Comparison of ENCODE assay signal across 27 mouse cellular contexts in genomic region chr13:69751510-69751909, GRCm38 (mm10). TPM values are rescaled to one million over a fixed set of nuclear protein-coding genes. Genes with fewer than 3 reads are reported as not detected.
A peak's percentile ranks its signal among the peaks of the same experiment; 100 is the strongest.
DNase-seq lines count a peak whose midpoint lies in the region; ATAC-seq and TF ChIP-seq lines count a peak whose summit lies in the region.
"Had no signal": no experiment of that assay in that cellular context is flagged by ENCODE, and none has a peak within 500 bp of the region (broad histone marks: within the 10 kb centered on the region; RNA-seq: fewer than 3 reads in every experiment).

No protein-coding gene starts in this region.

- intact Hi-C loops in left cerebral cortex, adult 2 months (cut with DNase I), result no loop called here
- intact Hi-C loops in left cerebral cortex, postnatal 36 days (cut with DNase I), result no loop called here

- H3K36me3 ChIP-seq in heart, embryonic 12.5 days, result no peaks in the 10 kb centered on the region
- H3K36me3 ChIP-seq: embryonic facial prominence, embryonic 12.5 days; embryonic facial prominence, embryonic 15.5 days; heart, embryonic 15.5 days; hindbrain, embryonic 12.5 days; hindbrain, embryonic 15.5 days had no signal

- 0 out of 2 replicates have a peak overlapping the region, but pooled peaks have one; percentile 2 for H3K4me2 ChIP-seq in heart, embryonic 12.5 days
- H3K4me2 ChIP-seq: embryonic facial prominence, embryonic 12.5 days; embryonic facial prominence, embryonic 15.5 days; heart, embryonic 15.5 days; hindbrain, embryonic 12.5 days; hindbrain, embryonic 15.5 days had no signal

- H3K4me1 ChIP-seq in heart, embryonic 12.5 days (replicated peaks), result peaks cover 6% of the 10 kb centered on the region; the same call in 1 of the 2 replicates
- H3K4me1 ChIP-seq: embryonic facial prominence, embryonic 12.5 days; embryonic facial prominence, embryonic 15.5 days; heart, embryonic 15.5 days; hindbrain, embryonic 12.5 days; hindbrain, embryonic 15.5 days had no signal

- ATAC-seq in frontal cortex, adult (ENCODE audit: low TSS enrichment), result peak; percentile 96
- no peak for ATAC-seq in heart, embryonic 12.5 days (ENCODE audit: insufficient number of reproducible peaks, low FRiP score)
- ATAC-seq: activated CD4-positive, CD25-positive, alpha-beta regulatory T cell, adult 4 months; forebrain, embryonic 14.5 days; forebrain, postnatal 0 days; intestine, postnatal 0 days had no signal

- H3K27me3 ChIP-seq in heart, embryonic 12.5 days (replicated peaks), result 0 out of 2 replicates have a peak, but pooled peaks cover 3% of the 10 kb centered on the region
- H3K27me3 ChIP-seq: embryonic facial prominence, embryonic 12.5 days; embryonic facial prominence, embryonic 15.5 days; heart, embryonic 15.5 days; hindbrain, embryonic 15.5 days had no signal

- no peaks in the 10 kb centered on the region for H3K9me3 ChIP-seq in heart, embryonic 12.5 days (replicated peaks)
- H3K9me3 ChIP-seq: embryonic facial prominence, embryonic 12.5 days; embryonic facial prominence, embryonic 15.5 days; heart, embryonic 15.5 days; hindbrain, embryonic 12.5 days; hindbrain, embryonic 15.5 days had no signal

- no peak overlapping the region for H3K4me3 ChIP-seq in heart, embryonic 12.5 days
- no peak overlapping the region for H3K4me3 ChIP-seq in left cerebral cortex, adult 2 months
- H3K4me3 ChIP-seq: embryonic facial prominence, embryonic 12.5 days; embryonic facial prominence, embryonic 15.5 days; heart, adult 2 months; heart, embryonic 15.5 days; hindbrain, embryonic 12.5 days; hindbrain, embryonic 15.5 days had no signal

- no peak overlapping the region for H3K9ac ChIP-seq in heart, embryonic 12.5 days
- H3K9ac ChIP-seq: embryonic facial prominence, embryonic 12.5 days; embryonic facial prominence, embryonic 15.5 days; forebrain, postnatal 0 days; heart, embryonic 15.5 days; hindbrain, embryonic 12.5 days; hindbrain, embryonic 15.5 days had no signal

- no peak for TF ChIP-seq CTCF in left cerebral cortex, adult 2 months (IDR thresholded peaks at IDR 0.05)

- H3K27ac ChIP-seq in heart, embryonic 12.5 days (ENCODE audit: poor library complexity, severe bottlenecking), result no peak overlapping the region
- H3K27ac ChIP-seq in left cerebral cortex, adult 2 months, result peak overlapping the region; percentile 51
- H3K27ac ChIP-seq: embryonic facial prominence, embryonic 12.5 days; embryonic facial prominence, embryonic 15.5 days; heart, adult 2 months; heart, embryonic 15.5 days; hindbrain, embryonic 12.5 days; hindbrain, embryonic 15.5 days had no signal

- 57% methylated on average over 6 of the region's 6 CpGs for WGBS in heart, embryonic 12.5 days

- no peak for DNase-seq in frontal cortex, postnatal 10 days (ENCODE audit: low spot score in 2 of 2)
- no peak for DNase-seq in heart, adult 9 months (ENCODE audit: low spot score in 2 of 2)
- no peak for DNase-seq in left cerebral cortex, adult 2 months (ENCODE audit: extremely low spot score in 1 of 2, low spot score in 2 of 2)
- no peak for DNase-seq in left cerebral cortex, postnatal 36 days (ENCODE audit: low spot score in 2 of 2)
- DNase-seq in cerebellum, adult 9-11 months, result no peak
- DNase-seq: adrenal gland, adult 8-10 months; adrenal gland, postnatal 25 days; cerebellum, adult 18-20 months; cerebellum, adult 9-10 months; cerebellum, postnatal 25 days; forebrain, postnatal 0 days; gastrocnemius, postnatal 10 days; gastrocnemius, postnatal 36 days; heart, adult 2 months had no signal

RNA-seq across cellular contexts. Expression of gene Ube2ql1, which starts 11.8 kb away (rescaled TPM):
- 0.54 and 0.70 TPM in 2 replicates for polyA plus RNA-seq in heart, embryonic 12.5 days (2016; fragmentation: Nextera tagmentation; extraction: Ambion mirVana)
- 100 to 1,000 TPM; 220 to 221 TPM for total RNA-seq in left cerebral cortex, adult 2 months (2021)
- 100 to 1,000 TPM; 209 to 239 TPM for total RNA-seq in left cerebral cortex, postnatal 36 days (2021)
- total RNA-seq: common myeloid progenitor, adult 5-6 weeks; granulocyte monocyte progenitor cell, adult 5-6 weeks; hematopoietic stem cell, adult 5-6 weeks had no signal
- polyA plus RNA-seq: activated CD4-positive, CD25-positive, alpha-beta regulatory T cell, adult 4 months had no signal

RNA-seq across cellular contexts. Expression of gene Med10, which starts 50.7 kb away (rescaled TPM):
- polyA plus RNA-seq in heart, embryonic 12.5 days (2016; fragmentation: Nextera tagmentation; extraction: Ambion mirVana), result 105 and 106 TPM in 2 replicates
- 10 to 100 TPM; 47.4 to 50.6 TPM for total RNA-seq in left cerebral cortex, adult 2 months (2021)
- total RNA-seq in left cerebral cortex, postnatal 36 days (2021), result 10 to 100 TPM; 43.8 to 45.3 TPM
